Mouse (Mus musculus) B cell, adult 62 days (primary cell): Measurements from ENCODE around the gene Kif26a. TPM values are rescaled to one million over a fixed set of nuclear protein-coding genes. Genes with fewer than 3 reads are reported as not detected.

Source experiments
- total RNA-seq: library from RNA; stranded (reverse); gene quantifications from 4 replicates; pipeline ENCODE4 v1.2.4, GENCODE M21; 2023

Gene Kif26a
- total RNA-seq, result not detected in 4 replicates

GRCm38 (mm10) chr12:112145875-112146651, at the start of gene Kif26a:
TSS of gene Kif26a (plus strand) at chr12:112146208.

GRCm38 (mm10) chr12:112106541-112106971, 39.5 kb upstream of the Kif26a start, which contains the start of gene Aspg:
TSS of gene Aspg (plus strand) at chr12:112106679.

Other genes with a start within 250 kb of the Kif26a start
- gene Ppp1r13b, start 238.1 kb upstream of the Kif26a start, total RNA-seq, result 45.6 to 48.6 TPM (median 47.1 TPM) in 4 replicates
- 140 to 195 TPM (median 189 TPM) in 4 replicates for gene Atp5mpl, start 179.2 kb upstream of the Kif26a start, total RNA-seq
- gene Tdrd9, start 174.6 kb upstream of the Kif26a start, total RNA-seq, result not detected in 4 replicates
- not detected in 4 replicates for gene Rd3l, start 164.9 kb upstream of the Kif26a start, total RNA-seq
- gene Aspg, start 39.5 kb upstream of the Kif26a start, total RNA-seq, result 0.55 to 0.66 TPM in 2 of 4 replicates, not detected in the others